ENCODE assay signal across 9 mouse cellular contexts in the genomic region with DNA sequence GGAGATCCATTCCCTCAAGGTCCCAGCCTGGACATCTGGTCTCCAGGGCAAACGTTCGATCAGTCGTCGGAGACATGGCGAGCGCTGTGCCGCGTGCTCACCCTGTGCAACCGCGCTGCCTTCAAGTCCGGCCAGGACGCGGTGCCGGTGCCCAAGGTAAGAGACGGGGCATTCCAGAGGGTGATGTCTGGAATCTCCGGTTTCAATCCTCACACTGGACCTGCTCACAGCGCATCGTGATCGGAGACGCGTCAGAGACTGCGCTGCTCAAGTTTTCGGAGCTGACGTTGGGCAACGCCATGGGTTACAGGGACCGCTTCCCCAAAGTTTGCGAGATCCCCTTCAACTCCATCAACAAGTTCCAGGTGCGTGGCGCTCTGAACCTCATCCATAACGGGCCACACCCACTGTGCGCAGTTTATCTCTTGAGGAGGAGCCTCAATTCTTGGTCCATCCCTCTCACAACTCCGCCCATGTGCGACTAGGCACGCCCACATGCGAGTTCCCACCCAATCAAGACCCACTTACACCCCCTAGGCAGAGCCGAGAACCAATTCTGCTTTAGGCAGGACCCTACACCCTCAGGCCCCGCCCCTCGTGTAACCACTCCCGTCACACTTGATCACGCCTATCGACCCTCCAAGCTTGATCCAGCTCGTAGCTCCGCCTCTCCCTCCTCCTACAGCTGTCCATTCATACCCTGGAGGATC. TPM values are rescaled to one million over a fixed set of nuclear protein-coding genes. Genes with fewer than 3 reads are reported as not detected.
DNase-seq lines count a peak whose midpoint lies in the region; ATAC-seq and TF ChIP-seq lines count a peak whose summit lies in the region.
"Had no signal": no experiment of that assay in that cellular context is flagged by ENCODE, and none has a peak within 500 bp of the region (broad histone marks: within the 10 kb centered on the region; RNA-seq: fewer than 3 reads in every experiment).

No protein-coding gene starts in this region.

- peak overlapping the region; percentile 36 for H3K4me3 ChIP-seq in embryonic facial prominence, embryonic 15.5 days (replicated peaks)
- H3K4me3 ChIP-seq in heart, embryonic 14.5 days (ENCODE audit: control insufficient read depth in 1 of 2, insufficient read depth in 1 of 2, low read depth in 1 of 2, low read length in 2 of 2), result peak overlapping the region; percentile 32 to 35
- H3K4me3 ChIP-seq in kidney, postnatal 0 days (replicated peaks; ENCODE audit: low read depth, low read length), result peak overlapping the region; percentile 28
- H3K4me3 ChIP-seq in liver, embryonic 13.5 days (replicated peaks), result peak overlapping the region; percentile 48
- H3K4me3 ChIP-seq in stomach, embryonic 16.5 days (replicated peaks; ENCODE audit: low read length), result peak overlapping the region; percentile 46

- peak overlapping the region; percentile 59 for H3K4me2 ChIP-seq in embryonic facial prominence, embryonic 15.5 days (replicated peaks)
- peak overlapping the region; percentile 69 for H3K4me2 ChIP-seq in heart, embryonic 14.5 days (ENCODE audit: low read length)
- peak overlapping the region; percentile 61 for H3K4me2 ChIP-seq in kidney, postnatal 0 days (ENCODE audit: low read length)
- peak overlapping the region; percentile 73 for H3K4me2 ChIP-seq in liver, embryonic 13.5 days
- H3K4me2 ChIP-seq in stomach, embryonic 16.5 days (ENCODE audit: low read depth, low read length), result peak overlapping the region; percentile 72

- H3K27ac ChIP-seq in embryonic facial prominence, embryonic 15.5 days (replicated peaks), result no peak overlapping the region
- no peak overlapping the region for H3K27ac ChIP-seq in heart, embryonic 14.5 days (replicated peaks in 1 of 2; ENCODE audit: control insufficient read depth in 1 of 2, insufficient read depth in 1 of 2, low read depth in 2 of 2, low read length in 2 of 2)
- H3K27ac ChIP-seq in kidney, postnatal 0 days, result no peak overlapping the region
- H3K27ac ChIP-seq in liver, embryonic 13.5 days, result no peak overlapping the region
- H3K27ac ChIP-seq in stomach, embryonic 16.5 days (ENCODE audit: low read length), result no peak overlapping the region

- 3% methylated on average over 43 of the region's 43 CpGs for WGBS in embryonic facial prominence, embryonic 15.5 days
- 3% methylated on average over 43 of the region's 43 CpGs for WGBS in heart, embryonic 14.5 days
- WGBS in kidney, postnatal 0 days, result 2% methylated on average over 43 of the region's 43 CpGs
- 2% methylated on average over 43 of the region's 43 CpGs for WGBS in liver, embryonic 13.5 days (ENCODE audit: insufficient replicate concordance)
- WGBS in stomach, embryonic 16.5 days, result 1% methylated on average over 43 of the region's 43 CpGs

- peaks cover 10% of the 10 kb centered on the region for H3K4me1 ChIP-seq in embryonic facial prominence, embryonic 15.5 days
- peaks cover 6 to 12% of the 10 kb centered on the region in 2 experiments; a peak in 3 of 4 replicates for H3K4me1 ChIP-seq in heart, embryonic 14.5 days (ENCODE audit: control insufficient read depth in 2 of 2, insufficient read depth in 2 of 2, low read length in 2 of 2)
- peaks cover 2% of the 10 kb centered on the region for H3K4me1 ChIP-seq in kidney, postnatal 0 days (replicated peaks; ENCODE audit: insufficient read depth, low read length)
- peaks cover 24% of the 10 kb centered on the region for H3K4me1 ChIP-seq in liver, embryonic 13.5 days (replicated peaks)
- H3K4me1 ChIP-seq in stomach, embryonic 16.5 days (ENCODE audit: control insufficient read depth, insufficient read depth, low read length), result peaks cover 14% of the 10 kb centered on the region

- no peaks in the 10 kb centered on the region for H3K36me3 ChIP-seq in embryonic facial prominence, embryonic 15.5 days
- no peaks in the 10 kb centered on the region for H3K36me3 ChIP-seq in heart, embryonic 14.5 days (ENCODE audit: control insufficient read depth, insufficient read depth, low read length)
- H3K36me3 ChIP-seq in kidney, postnatal 0 days (ENCODE audit: insufficient read depth, low read length), result no peaks in the 10 kb centered on the region
- H3K36me3 ChIP-seq in liver, embryonic 13.5 days, result no peaks in the 10 kb centered on the region
- H3K36me3 ChIP-seq in stomach, embryonic 16.5 days (ENCODE audit: control insufficient read depth, insufficient read depth, low read length), result no peaks in the 10 kb centered on the region

- no peak overlapping the region for H3K9ac ChIP-seq in embryonic facial prominence, embryonic 15.5 days
- 0 out of 2 replicates have a peak overlapping the region, but pooled peaks have one; percentile 16 for H3K9ac ChIP-seq in heart, embryonic 14.5 days (ENCODE audit: low read length)
- 0 out of 2 replicates have a peak overlapping the region, but pooled peaks have one; percentile 1 for H3K9ac ChIP-seq in kidney, postnatal 0 days (ENCODE audit: low read depth, low read length)
- no peak overlapping the region for H3K9ac ChIP-seq in liver, embryonic 13.5 days
- peak overlapping the region; percentile 55 for H3K9ac ChIP-seq in stomach, embryonic 16.5 days (ENCODE audit: low read length)

- intact Hi-C loops in heart, postnatal 25 days (cut with DNase I), result no loop called here

- no peak for TF ChIP-seq CTCF in kidney, postnatal 0 days (IDR thresholded peaks at IDR 0.05; ENCODE audit: low read depth)

- H3K9me3 ChIP-seq in embryonic facial prominence, embryonic 15.5 days (replicated peaks), result no peaks in the 10 kb centered on the region
- H3K9me3 ChIP-seq in heart, embryonic 14.5 days (ENCODE audit: control insufficient read depth, low read length), result no peaks in the 10 kb centered on the region
- H3K9me3 ChIP-seq in kidney, postnatal 0 days (replicated peaks; ENCODE audit: low read length), result no peaks in the 10 kb centered on the region
- no peaks in the 10 kb centered on the region for H3K9me3 ChIP-seq in liver, embryonic 13.5 days (replicated peaks)
- no peaks in the 10 kb centered on the region for H3K9me3 ChIP-seq in stomach, embryonic 16.5 days (replicated peaks; ENCODE audit: control insufficient read depth, low read length)

- DNase-seq in heart, adult 11 months, result peak; percentile 97
- no peak for DNase-seq in heart, postnatal 25 days (ENCODE audit: low spot score)
- peak; percentile 87 for DNase-seq in kidney, postnatal 0 days (ENCODE audit: low spot score)
- DNase-seq in liver, embryonic 13.5 days, result peak; percentile 91
- peak; percentile 55 to 77 for DNase-seq in natural killer cell, adult 2 months (ENCODE audit: low spot score in 2 of 2)

- peaks cover 36% of the 10 kb centered on the region for H3K27me3 ChIP-seq in embryonic facial prominence, embryonic 15.5 days
- peaks cover 30% of the 10 kb centered on the region for H3K27me3 ChIP-seq in heart, embryonic 14.5 days (ENCODE audit: control insufficient read depth, insufficient read depth, low read length)
- peaks cover 5% of the 10 kb centered on the region; the same call in 1 of the 2 replicates for H3K27me3 ChIP-seq in kidney, postnatal 0 days (ENCODE audit: insufficient read depth, low read length)
- peaks cover 36% of the 10 kb centered on the region for H3K27me3 ChIP-seq in liver, embryonic 13.5 days
- H3K27me3 ChIP-seq in stomach, embryonic 16.5 days (ENCODE audit: control insufficient read depth, insufficient read depth, low read length), result peaks cover 14% of the 10 kb centered on the region

- ATAC-seq in embryonic facial prominence, embryonic 15.5 days (ENCODE audit: insufficient number of reproducible peaks, low FRiP score, low TSS enrichment, low read depth), result peak; percentile 90
- ATAC-seq in heart, embryonic 14.5 days (ENCODE audit: insufficient number of reproducible peaks, insufficient read depth, low FRiP score, low read depth), result peak; percentile 84
- peak; percentile 91 for ATAC-seq in kidney, postnatal 0 days (replicated peaks; ENCODE audit: low FRiP score, low read depth)
- peak; percentile 95 for ATAC-seq in liver, embryonic 13.5 days (ENCODE audit: low read depth)
- ATAC-seq in stomach, embryonic 16.5 days (ENCODE audit: insufficient read depth, low FRiP score), result peak; percentile 97

RNA-seq across cellular contexts. Expression of a gene that starts 5.2 kb away (rescaled TPM):
- total RNA-seq in heart, postnatal 25 days (2021), result not detected
- 0.29 and 0.63 TPM in 2 replicates for polyA plus RNA-seq in embryonic facial prominence, embryonic 15.5 days (2015; fragmentation: Nextera tagmentation; extraction: Ambion mirVana)
- 0.22 and 0.42 TPM in 2 replicates for polyA plus RNA-seq in heart, embryonic 14.5 days (2014; fragmentation: Nextera tagmentation; extraction: Ambion mirVana)
- 4.6 and 5.0 TPM in 2 replicates for polyA plus RNA-seq in kidney, postnatal 0 days (2015; fragmentation: Nextera tagmentation; extraction: Ambion mirVana)
- 1.1 and 1.7 TPM in 2 replicates for polyA plus RNA-seq in liver, embryonic 13.5 days (2015; fragmentation: Nextera tagmentation; extraction: Ambion mirVana)
- 22.3 and 44.6 TPM in 2 replicates for polyA plus RNA-seq in stomach, embryonic 16.5 days (2015; fragmentation: Nextera tagmentation; extraction: Ambion mirVana)
- polyA plus RNA-seq: C2C12 had no signal

RNA-seq across cellular contexts. Expression of a gene that starts 12.2 kb away (rescaled TPM):
- total RNA-seq in heart, postnatal 25 days (2021), result 100 to 1,000 TPM; 269 to 278 TPM
- polyA plus RNA-seq in embryonic facial prominence, embryonic 15.5 days (2015; fragmentation: Nextera tagmentation; extraction: Ambion mirVana), result 191 and 200 TPM in 2 replicates
- polyA plus RNA-seq in heart, embryonic 14.5 days (2014; fragmentation: Nextera tagmentation; extraction: Ambion mirVana), result 205 and 215 TPM in 2 replicates
- 320 and 325 TPM in 2 replicates for polyA plus RNA-seq in kidney, postnatal 0 days (2015; fragmentation: Nextera tagmentation; extraction: Ambion mirVana)
- 108 and 121 TPM in 2 replicates for polyA plus RNA-seq in liver, embryonic 13.5 days (2015; fragmentation: Nextera tagmentation; extraction: Ambion mirVana)
- 215 and 232 TPM in 2 replicates for polyA plus RNA-seq in stomach, embryonic 16.5 days (2015; fragmentation: Nextera tagmentation; extraction: Ambion mirVana)

RNA-seq across cellular contexts. Expression of a gene that starts 18.4 kb away (rescaled TPM):
- total RNA-seq in heart, postnatal 25 days (2021), result not detected
- polyA plus RNA-seq in embryonic facial prominence, embryonic 15.5 days (2015; fragmentation: Nextera tagmentation; extraction: Ambion mirVana), result 0.41 and 0.64 TPM in 2 replicates
- polyA plus RNA-seq in heart, embryonic 14.5 days (2014; fragmentation: Nextera tagmentation; extraction: Ambion mirVana), result 1.3 and 2.8 TPM in 2 replicates
- polyA plus RNA-seq in kidney, postnatal 0 days (2015; fragmentation: Nextera tagmentation; extraction: Ambion mirVana), result 2.0 and 2.5 TPM in 2 replicates
- 0.34 and 0.37 TPM in 2 replicates for polyA plus RNA-seq in liver, embryonic 13.5 days (2015; fragmentation: Nextera tagmentation; extraction: Ambion mirVana)
- 5.5 and 6.2 TPM in 2 replicates for polyA plus RNA-seq in stomach, embryonic 16.5 days (2015; fragmentation: Nextera tagmentation; extraction: Ambion mirVana)
- polyA plus RNA-seq: C2C12 had no signal

RNA-seq across cellular contexts. Expression of a gene that starts 26.3 kb away (rescaled TPM):
- total RNA-seq in heart, postnatal 25 days (2021), result not detected
- 0.48 and 1.0 TPM in 2 replicates for polyA plus RNA-seq in embryonic facial prominence, embryonic 15.5 days (2015; fragmentation: Nextera tagmentation; extraction: Ambion mirVana)
- polyA plus RNA-seq in heart, embryonic 14.5 days (2014; fragmentation: Nextera tagmentation; extraction: Ambion mirVana), result 0.43 and 0.44 TPM in 2 replicates
- polyA plus RNA-seq in kidney, postnatal 0 days (2015; fragmentation: Nextera tagmentation; extraction: Ambion mirVana), result 0.15 and 0.32 TPM in 2 replicates
- not detected in 2 replicates for polyA plus RNA-seq in liver, embryonic 13.5 days (2015; fragmentation: Nextera tagmentation; extraction: Ambion mirVana)
- polyA plus RNA-seq in stomach, embryonic 16.5 days (2015; fragmentation: Nextera tagmentation; extraction: Ambion mirVana), result 0.28 and 0.40 TPM in 2 replicates
- polyA plus RNA-seq: C2C12 had no signal

RNA-seq across cellular contexts. Expression of a gene that starts 34.1 kb away (rescaled TPM):
- 1 to 10 TPM; 2.3 to 5.5 TPM for total RNA-seq in heart, postnatal 25 days (2021)
- 163 and 182 TPM in 2 replicates for polyA plus RNA-seq in embryonic facial prominence, embryonic 15.5 days (2015; fragmentation: Nextera tagmentation; extraction: Ambion mirVana)
- polyA plus RNA-seq in heart, embryonic 14.5 days (2014; fragmentation: Nextera tagmentation; extraction: Ambion mirVana), result 0.57 and 0.84 TPM in 2 replicates
- polyA plus RNA-seq in kidney, postnatal 0 days (2015; fragmentation: Nextera tagmentation; extraction: Ambion mirVana), result 2.4 and 2.5 TPM in 2 replicates
- 0.08 and 0.22 TPM in 2 replicates for polyA plus RNA-seq in liver, embryonic 13.5 days (2015; fragmentation: Nextera tagmentation; extraction: Ambion mirVana)
- polyA plus RNA-seq in stomach, embryonic 16.5 days (2015; fragmentation: Nextera tagmentation; extraction: Ambion mirVana), result 62.5 and 98.8 TPM in 2 replicates

Comparison
In these comparisons a context has a peak if more than half of its experiments do, and no peak if none do; other contexts are left out.
1. H3K9ac ChIP-seq: peak in heart, embryonic 14.5 days (single experiment), kidney, postnatal 0 days (single experiment) and stomach, embryonic 16.5 days (single experiment); none in embryonic facial prominence, embryonic 15.5 days (single experiment) and liver, embryonic 13.5 days (single experiment).
2. Peak in every context shown above with its lines, with median percentiles within 50 percentile points of each other: ATAC-seq, H3K4me2 ChIP-seq and H3K4me3 ChIP-seq.